Mouse (Mus musculus) brain, embryonic 14.5 days (tissue): ENCODE results near the gene Ccdc183. TPM values are rescaled to one million over a fixed set of nuclear protein-coding genes. Genes with fewer than 3 reads are reported as not detected.
A peak's percentile ranks its signal among the peaks of the same experiment; 100 is the strongest.

Experiments
- DNase-seq: peaks from one replicate; pipeline ENCODE4 v3.0.0-alpha.2; 2011; ENCODE audit warnings: low read depth
- CTCF ChIP-seq: fragments of 200-500 bp; IDR thresholded peaks from 2 replicates; pipeline ENCODE4 v1.5.1; 2012; ENCODE audit warnings: inconsistent platforms, mild to moderate bottlenecking, moderate library complexity, borderline replicate concordance; ENCODE audit not compliant: insufficient read depth, insufficient read length; ENCODE audit errors: extremely low read depth
- POLR2A ChIP-seq: fragments of 200-500 bp; IDR thresholded peaks from 2 replicates; pipeline ENCODE4 v1.6.1; 2012; ENCODE audit warnings: mild to moderate bottlenecking, inconsistent platforms, borderline replicate concordance; ENCODE audit not compliant: poor library complexity, insufficient read depth, insufficient read length, severe bottlenecking; ENCODE audit errors: extremely low read depth
- polyA plus RNA-seq: library from polyadenylated mRNA; depleted of rRNA; stranded (reverse); fragments of >200 nt; gene quantifications from 2 replicates; pipeline ENCODE4 v1.2.3, GENCODE M21; 2012

Gene Ccdc183
- polyA plus RNA-seq, 1 experiment: 0.07 TPM

DNA sequence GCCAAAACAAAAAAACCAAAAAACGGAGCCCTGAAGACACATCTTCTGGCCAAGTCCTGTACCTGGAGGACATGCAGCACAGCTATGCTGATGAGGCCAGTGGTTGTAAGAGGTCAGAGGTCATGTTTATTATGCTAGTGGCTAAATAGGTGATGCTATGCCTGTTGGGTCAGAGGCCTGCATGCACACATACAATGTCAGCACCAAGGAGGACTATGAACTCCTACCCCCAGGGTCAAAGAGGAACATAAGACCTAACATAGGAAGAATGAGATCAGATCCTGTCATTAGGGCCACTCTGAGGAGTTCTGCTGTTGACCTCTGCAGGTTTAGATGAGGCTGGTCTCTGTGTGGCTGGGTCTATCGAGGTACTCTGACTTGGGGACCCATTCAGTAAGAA lies 17.4 kb downstream of the Ccdc183 start:
- TF ChIP-seq POLR2A (no peak), CTCF (no peak)
- no peak for DNase-seq

GRCm38 (mm10) chr2:25598749-25599148 lies 18.7 kb downstream of the Ccdc183 start:
- no peak for DNase-seq
- no peak for TF ChIP-seq POLR2A
- no peak for TF ChIP-seq CTCF

GRCm38 (mm10) chr2:25596765-25597510 lies 20.5 kb downstream of the Ccdc183 start:
- no peak for DNase-seq
- TF ChIP-seq CTCF: no peak
- TF ChIP-seq POLR2A: no peak

- DNase-seq: no peak
- TF ChIP-seq POLR2A (no peak), CTCF (peak; percentile 30; the same call in 1 of the 2 replicates)
Observed at GRCm38 (mm10) chr2:25591863-25592262, 25.6 kb downstream of the Ccdc183 start.

DNA sequence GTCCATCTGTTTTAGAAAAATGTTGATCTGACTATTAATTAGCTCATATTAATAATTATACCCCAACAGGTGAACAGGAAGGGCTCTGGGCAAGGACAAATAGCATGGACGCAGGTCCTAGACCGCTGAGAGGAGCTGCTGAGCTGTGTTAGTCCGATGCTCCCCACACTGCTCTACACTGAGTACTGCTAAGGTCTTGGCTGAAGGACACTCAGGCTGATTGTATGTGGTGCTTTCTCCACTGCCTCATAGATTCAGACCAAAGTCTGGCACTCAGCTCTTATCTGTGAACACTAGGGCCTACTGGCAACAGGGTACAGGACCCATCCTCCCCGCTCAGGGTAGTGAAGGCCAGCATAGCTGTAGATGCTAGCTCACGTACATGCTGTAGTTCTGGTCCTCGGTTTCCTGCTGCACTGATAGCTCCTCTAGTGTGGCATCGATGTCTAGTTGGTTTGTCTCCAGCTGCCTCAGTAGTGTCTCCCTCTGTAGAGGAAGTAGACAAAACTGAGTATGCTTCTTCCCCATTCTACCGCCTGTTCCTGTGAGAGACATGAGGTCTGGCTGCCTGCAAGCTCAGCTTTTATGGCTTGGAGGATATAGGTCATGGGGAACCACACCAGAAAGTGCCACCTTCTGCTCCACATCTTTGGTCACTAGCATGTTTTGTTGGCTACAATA lies 29.1 kb downstream of the Ccdc183 start:
- DNase-seq: no peak
- TF ChIP-seq CTCF: no peak
- no peak for TF ChIP-seq POLR2A

GRCm38 (mm10) chr2:25587290-25587689 lies 30.2 kb downstream of the Ccdc183 start:
- DNase-seq: no peak
- TF ChIP-seq POLR2A: no peak
- TF ChIP-seq CTCF: no peak

GRCm38 (mm10) chr2:25585601-25586000 lies 31.9 kb downstream of the Ccdc183 start:
- TF ChIP-seq POLR2A (no peak), CTCF (no peak)
- no peak for DNase-seq

GRCm38 (mm10) chr2:25584856-25585255 lies 32.6 kb downstream of the Ccdc183 start:
- TF ChIP-seq POLR2A (no peak), CTCF (no peak)
- DNase-seq: no peak

GRCm38 (mm10) chr2:25584152-25584551 lies 33.3 kb downstream of the Ccdc183 start:
- DNase-seq: no peak
- TF ChIP-seq CTCF (no peak), POLR2A (no peak)

GRCm38 (mm10) chr2:25583571-25583970 lies 33.9 kb downstream of the Ccdc183 start:
- no peak for DNase-seq

DNA sequence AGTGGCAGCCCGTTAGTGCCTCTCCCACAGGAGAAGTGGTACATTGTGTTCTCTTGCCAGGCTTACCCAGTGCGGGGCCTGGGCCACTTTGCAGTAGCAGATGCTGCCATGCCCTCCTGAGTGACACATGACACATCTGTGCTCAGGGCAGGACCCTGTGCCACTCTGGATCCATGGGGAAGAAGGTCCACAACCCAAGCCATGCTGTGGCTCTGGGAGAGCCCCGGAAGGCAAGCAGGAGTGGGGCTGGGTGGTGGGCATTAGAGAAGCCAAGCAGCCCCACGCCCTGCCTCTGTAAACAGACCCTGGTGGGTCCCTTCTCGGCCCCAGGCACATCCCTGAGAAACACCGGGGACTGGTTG lies 34.4 kb downstream of the Ccdc183 start:
- DNase-seq: no peak
- TF ChIP-seq CTCF (no peak), POLR2A (no peak)

More at GRCm38 (mm10) chr2:25583571-25583970, 33.9 kb downstream of the Ccdc183 start:
- TF ChIP-seq CTCF (no peak), POLR2A (no peak)
